Mouse (Mus musculus) hindbrain, postnatal 0 days (tissue): ENCODE results near the gene Dstyk. TPM values are rescaled to one million over a fixed set of nuclear protein-coding genes. Genes with fewer than 3 reads are reported as not detected.

Experiments used
- ATAC-seq: fragments of 200-750 bp; cut with Nextera tagmentation; 2 replicates; pipeline ENCODE4 v1.8.0; 2017; ENCODE audit warnings: mild to moderate bottlenecking, moderate TSS enrichment, moderate library complexity
- DNase-seq: peaks from one replicate; pipeline ENCODE4 v3.0.0-alpha.2; 2015; ENCODE audit warnings: low spot score
- H3K27ac ChIP-seq: fragments of 300-500 bp; sonication (generic); 2 replicates; pipeline ENCODE4 v1.5.1; 2014; ENCODE audit warnings: mild to moderate bottlenecking
- H3K27me3 ChIP-seq: fragments of 300-500 bp; sonication (generic); 2 replicates; pipeline ENCODE4 v1.6.1; 2014; ENCODE audit warnings: low read length, mixed read lengths; ENCODE audit not compliant: insufficient read depth
- H3K36me3 ChIP-seq: fragments of 300-500 bp; sonication (generic); 2 replicates; pipeline ENCODE4 v1.6.1; 2014; ENCODE audit warnings: low read length, mixed read lengths; ENCODE audit not compliant: insufficient read depth
- H3K4me1 ChIP-seq: fragments of 300-500 bp; sonication (generic); 2 replicates; pipeline ENCODE4 v1.6.1; 2014; ENCODE audit warnings: antibody characterized with exemption, low read length, mixed read lengths; ENCODE audit not compliant: insufficient read depth
- H3K4me2 ChIP-seq: fragments of 300-500 bp; sonication (generic); 2 replicates; pipeline ENCODE4 v1.6.1; 2014; ENCODE audit warnings: low read depth, mild to moderate bottlenecking, low read length, moderate library complexity, mixed read lengths
- H3K4me3 ChIP-seq: fragments of 300-500 bp; sonication (generic); 2 replicates; pipeline ENCODE4 v1.5.1; 2014; ENCODE audit warnings: low read length
- H3K9ac ChIP-seq: fragments of 300-500 bp; sonication (generic); replicated peaks from 2 replicates; pipeline ENCODE4 v1.6.1; 2014; ENCODE audit warnings: mild to moderate bottlenecking, low read length, moderate library complexity, mixed read lengths
- H3K9me3 ChIP-seq: fragments of 300-500 bp; sonication (generic); 2 replicates; pipeline ENCODE4 v1.6.1; 2016; ENCODE audit warnings: low read length, mixed read lengths
- CTCF ChIP-seq: IDR thresholded peaks from 2 replicates; pipeline ENCODE4 v1.5.1; 2016; ENCODE audit warnings: antibody characterized with exemption, control low read depth, low read depth
- WGBS: fragments of 180-500 bp; shearing (Covaris S2); extraction: QIAGEN DNeasy Blood & Tissue Kit; methylation state at CpG from one replicate; pipeline ENCODE4 v1.1.7; 2014; 5-methylcytosine and 5-hydroxymethylcytosine counted together
- polyA plus RNA-seq: library from polyadenylated mRNA; unstranded; fragments of >200 nt; fragmentation: Nextera tagmentation; extraction: Ambion mirVana; gene quantifications from 2 replicates; pipeline ENCODE4 v1.2.1, GENCODE M21; 2015
- total RNA-seq: library from RNA; depleted of rRNA; stranded (reverse); fragments of >200 nt; gene quantifications from 2 replicates; pipeline ENCODE4 v1.2.3, GENCODE M21; 2014

The Dstyk gene
- total and polyA plus RNA-seq, 2 experiments from 2014 or later, result 6.2 to 21.3 TPM

DNA sequence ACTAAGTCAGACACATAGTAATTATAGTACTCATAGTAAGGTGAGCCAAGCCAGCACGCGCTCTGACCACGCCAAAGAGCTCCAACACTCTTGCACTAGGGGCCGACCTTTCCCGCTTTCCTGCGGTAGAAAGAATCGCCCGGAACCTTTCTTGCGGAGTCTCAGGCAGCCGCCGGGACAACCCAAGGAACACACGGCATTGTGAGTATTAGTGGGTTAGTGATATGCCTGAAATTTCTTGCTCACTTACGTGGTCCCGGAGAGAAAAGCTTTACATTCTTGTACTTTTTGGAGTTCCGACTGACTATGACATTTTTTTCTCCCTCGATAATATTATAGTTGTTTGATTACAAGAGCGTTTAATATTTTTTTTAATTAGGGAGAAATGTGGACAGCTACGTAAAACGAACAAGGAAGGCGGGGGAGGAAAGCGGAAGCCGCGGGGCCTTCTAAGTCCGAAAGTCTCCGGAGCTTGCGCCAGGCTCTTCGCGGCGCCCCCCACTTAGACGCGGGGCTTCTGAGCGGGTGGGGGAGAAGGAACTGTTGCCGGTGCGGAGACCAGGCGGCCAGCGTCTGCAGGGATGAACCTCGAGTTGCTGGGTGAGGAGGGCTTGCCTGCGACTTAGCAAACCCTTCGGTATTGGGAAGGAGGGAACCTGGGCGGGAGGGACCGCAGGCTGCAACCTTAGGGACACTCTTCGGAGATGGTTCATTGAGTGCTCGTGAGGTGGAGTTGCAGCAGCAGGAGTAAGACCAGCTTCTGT, 59.8 kb downstream of the Dstyk start, which contains the start of gene Rbbp5:
Gene Rbbp5 (plus strand): TSS at position 438 of the 764 bp plus-strand sequence.
- peak; percentile 94 for DNase-seq
- Histone ChIP-seq H3K4me3 (peak within 1 kb of the TSS; percentile 89), H3K36me3 (no peaks in the 10 kb centered on the region), H3K27ac (peak within 1 kb of the TSS; percentile 81), H3K27me3 (no peaks in the 10 kb centered on the region), H3K4me2 (peak within 1 kb of the TSS; percentile 73), H3K4me1 (0 out of 2 replicates have a peak, but pooled peaks cover 9% of the 10 kb centered on the region), H3K9me3 (no peaks in the 10 kb centered on the region), H3K9ac (peak within 1 kb of the TSS; percentile 67)
- ATAC-seq, result peak; percentile 92
- TF ChIP-seq CTCF, result peak; percentile 35
- under 1% methylated on average over 43 of the region's 43 CpGs for WGBS

DNA sequence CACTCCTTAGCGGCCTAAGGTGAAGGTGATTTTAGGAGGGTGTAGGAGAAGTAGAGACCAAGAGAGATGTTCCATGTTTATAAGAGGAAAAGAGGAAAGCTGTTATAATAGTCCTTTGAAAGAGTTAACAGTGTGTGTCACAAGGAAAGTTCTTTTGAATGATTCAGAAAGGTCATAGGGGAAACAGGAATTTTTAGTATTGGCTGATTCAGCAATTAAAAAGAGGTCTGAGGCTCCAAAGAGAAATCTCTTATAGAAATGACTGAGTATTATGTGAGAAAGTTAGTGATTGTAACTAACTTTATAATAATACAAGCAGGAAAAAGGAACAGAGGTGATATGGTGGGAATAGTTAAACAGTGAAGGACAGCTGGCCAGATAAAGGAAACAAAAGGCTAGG, 62.1 kb downstream of the Dstyk start:
- Histone ChIP-seq H3K4me2 (no peak overlapping the region), H3K36me3 (no peaks in the 10 kb centered on the region), H3K4me3 (no peak overlapping the region), H3K27me3 (no peaks in the 10 kb centered on the region), H3K9me3 (no peaks in the 10 kb centered on the region), H3K27ac (no peak overlapping the region), H3K9ac (no peak overlapping the region), H3K4me1 (0 out of 2 replicates have a peak, but pooled peaks cover 9% of the 10 kb centered on the region)
- 89% methylated on average over 1 of the region's 1 CpGs for WGBS
- no peak for DNase-seq
- TF ChIP-seq CTCF, result no peak
- no peak for ATAC-seq

- Histone ChIP-seq H3K27me3 (no peaks in the 10 kb centered on the region), H3K4me2 (no peak overlapping the region), H3K4me1 (0 out of 2 replicates have a peak, but pooled peaks cover 9% of the 10 kb centered on the region), H3K9ac (no peak overlapping the region), H3K9me3 (no peaks in the 10 kb centered on the region), H3K36me3 (peaks cover under 1% of the 10 kb centered on the region; the same call in 1 of the 2 replicates), H3K27ac (no peak overlapping the region), H3K4me3 (no peak overlapping the region)
- 93% methylated on average over 2 of the region's 2 CpGs for WGBS
- TF ChIP-seq CTCF, result no peak
- DNase-seq (no peak), ATAC-seq (no peak)
These were observed 64.3 kb downstream of the Dstyk start for GRCm38 (mm10) chr1:132481619-132482018.

DNA sequence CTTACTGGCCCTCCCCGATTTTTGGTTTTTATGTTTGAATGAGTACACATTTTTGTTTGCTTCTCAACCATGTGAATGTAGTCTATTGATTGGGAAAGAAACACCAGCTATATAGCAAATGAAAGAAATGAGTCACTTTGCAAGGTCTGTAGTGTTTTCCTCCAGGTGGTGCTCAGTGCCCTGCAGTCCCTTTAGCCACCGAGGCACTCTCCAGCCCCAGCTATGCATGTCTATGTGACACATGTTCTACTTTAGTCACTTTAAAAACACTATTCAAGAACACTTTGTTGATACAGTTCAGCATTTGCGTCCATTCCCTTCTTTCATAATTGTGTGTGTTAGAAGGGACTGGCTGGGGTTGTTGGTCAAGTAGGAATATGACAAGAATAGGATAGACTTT, 65.9 kb downstream of the Dstyk start:
- Histone ChIP-seq H3K4me2 (no peak overlapping the region), H3K4me3 (no peak overlapping the region), H3K27me3 (no peaks in the 10 kb centered on the region), H3K36me3 (peaks cover 5% of the 10 kb centered on the region), H3K27ac (no peak overlapping the region), H3K4me1 (0 out of 2 replicates have a peak, but pooled peaks cover 5% of the 10 kb centered on the region), H3K9me3 (no peaks in the 10 kb centered on the region), H3K9ac (no peak overlapping the region)
- ATAC-seq (no peak), DNase-seq (no peak)
- no peak for TF ChIP-seq CTCF
- 94% methylated on average over 3 of the region's 3 CpGs for WGBS

DNA sequence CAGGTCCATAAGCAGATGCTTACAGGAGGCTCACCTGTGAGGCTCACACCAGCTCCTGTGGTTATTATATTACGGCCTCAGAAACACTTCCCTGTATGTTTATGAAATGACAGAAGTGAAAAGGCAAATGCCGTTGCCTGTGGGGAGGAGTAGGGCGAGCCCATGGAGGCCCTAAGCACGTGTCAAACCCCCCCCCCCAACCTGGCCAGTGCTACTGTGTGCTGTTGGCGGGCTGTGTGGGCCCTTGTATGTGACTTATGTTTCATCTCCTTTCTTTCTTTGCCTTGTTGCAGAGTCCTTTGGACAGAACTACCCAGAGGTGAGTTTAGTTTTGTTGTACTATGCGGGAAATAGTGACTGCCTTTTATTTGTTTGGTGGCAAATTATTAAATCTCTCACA, 66.4 kb downstream of the Dstyk start:
- DNase-seq (no peak), ATAC-seq (no peak)
- TF ChIP-seq CTCF, result no peak
- 88% methylated on average over 6 of the region's 6 CpGs for WGBS
- Histone ChIP-seq H3K27me3 (no peaks in the 10 kb centered on the region), H3K4me1 (no peaks in the 10 kb centered on the region), H3K4me3 (no peak overlapping the region), H3K9ac (no peak overlapping the region), H3K36me3 (peaks cover 6% of the 10 kb centered on the region), H3K4me2 (no peak overlapping the region), H3K27ac (no peak overlapping the region), H3K9me3 (no peaks in the 10 kb centered on the region)

DNA sequence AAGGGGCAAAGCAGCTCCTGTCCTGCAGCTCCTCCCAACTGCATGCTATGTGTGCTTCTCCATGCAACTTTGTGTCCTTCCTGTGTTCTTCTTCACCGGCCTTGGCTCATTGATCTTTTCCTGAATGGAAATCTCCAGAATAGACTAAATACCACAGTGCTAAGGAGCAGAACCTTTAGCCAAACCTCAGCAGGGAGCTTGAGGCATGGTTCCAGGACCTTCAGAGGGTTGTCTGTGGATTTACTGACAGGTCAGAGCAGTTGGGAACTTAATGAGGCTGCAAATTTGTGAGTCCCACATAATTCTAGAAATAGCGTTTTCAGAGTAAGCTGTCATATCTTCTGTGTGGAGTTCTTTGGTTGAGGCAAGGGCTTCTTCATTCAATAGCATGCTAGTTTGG, 83.2 kb downstream of the Dstyk start:
- 67% methylated on average over 2 of the region's 2 CpGs for WGBS
- no peaks in the 10 kb centered on the region for H3K27me3 ChIP-seq
- no peaks in the 10 kb centered on the region for H3K4me1 ChIP-seq
- H3K9ac ChIP-seq, result no peak overlapping the region
- no peak for TF ChIP-seq CTCF
- H3K4me3 ChIP-seq, result no peak overlapping the region
- ATAC-seq, result no peak
- H3K27ac ChIP-seq, result no peak overlapping the region
- H3K9me3 ChIP-seq, result no peaks in the 10 kb centered on the region
- peaks cover 52% of the 10 kb centered on the region for H3K36me3 ChIP-seq
- H3K4me2 ChIP-seq, result no peak overlapping the region
- DNase-seq, result no peak

- no peaks in the 10 kb centered on the region for H3K27me3 ChIP-seq
- H3K4me3 ChIP-seq, result no peak overlapping the region
- no peak overlapping the region for H3K9ac ChIP-seq
- H3K9me3 ChIP-seq, result no peaks in the 10 kb centered on the region
- DNase-seq, result no peak
- 78% methylated on average over 5 of the region's 5 CpGs for WGBS
- H3K36me3 ChIP-seq, result peaks cover 29% of the 10 kb centered on the region
- TF ChIP-seq CTCF, result no peak
- H3K4me2 ChIP-seq, result no peak overlapping the region
- no peaks in the 10 kb centered on the region for H3K4me1 ChIP-seq
- ATAC-seq, result no peak
- no peak overlapping the region for H3K27ac ChIP-seq
These were observed 87.8 kb downstream of the Dstyk start for GRCm38 (mm10) chr1:132505155-132505554.
